Mouse (Mus musculus) hematopoietic stem cell, adult 5-6 weeks (primary cell): Measurements from ENCODE around the gene Synj2. TPM values are rescaled to one million over a fixed set of nuclear protein-coding genes. Genes with fewer than 3 reads are reported as not detected.
"Not testable (repeated sequence)": the region's sequence is repeated elsewhere in the genome, so short reads cannot be mapped to it uniquely, and the experiment has no call there.

Experiments
- ATAC-seq, 2 experiments: fragments of 125-278 bp in 1 of 2; replicated peaks in 1 of 2; 2 replicates each; pipeline ENCODE4 v1.8.0; 2016 to 2017; ENCODE audit warnings: inconsistent platforms in 2 of 2, mild to moderate bottlenecking in 2 of 2, moderate number of reproducible peaks in 2 of 2, low read depth in 1 of 2, moderate TSS enrichment in 1 of 2; ENCODE audit not compliant: low FRiP score in 2 of 2, poor library complexity in 2 of 2, severe bottlenecking in 2 of 2, insufficient read depth in 1 of 2, low TSS enrichment in 1 of 2
- total RNA-seq: library from RNA; stranded (forward); fragments of 172-1452, 232-1000 nt; gene quantifications from 2 replicates; pipeline ENCODE4 v1.2.3, GENCODE M21; 2017

Gene Synj2
- total RNA-seq, 1 experiment from 2014 or later, result 8.1 TPM

DNA sequence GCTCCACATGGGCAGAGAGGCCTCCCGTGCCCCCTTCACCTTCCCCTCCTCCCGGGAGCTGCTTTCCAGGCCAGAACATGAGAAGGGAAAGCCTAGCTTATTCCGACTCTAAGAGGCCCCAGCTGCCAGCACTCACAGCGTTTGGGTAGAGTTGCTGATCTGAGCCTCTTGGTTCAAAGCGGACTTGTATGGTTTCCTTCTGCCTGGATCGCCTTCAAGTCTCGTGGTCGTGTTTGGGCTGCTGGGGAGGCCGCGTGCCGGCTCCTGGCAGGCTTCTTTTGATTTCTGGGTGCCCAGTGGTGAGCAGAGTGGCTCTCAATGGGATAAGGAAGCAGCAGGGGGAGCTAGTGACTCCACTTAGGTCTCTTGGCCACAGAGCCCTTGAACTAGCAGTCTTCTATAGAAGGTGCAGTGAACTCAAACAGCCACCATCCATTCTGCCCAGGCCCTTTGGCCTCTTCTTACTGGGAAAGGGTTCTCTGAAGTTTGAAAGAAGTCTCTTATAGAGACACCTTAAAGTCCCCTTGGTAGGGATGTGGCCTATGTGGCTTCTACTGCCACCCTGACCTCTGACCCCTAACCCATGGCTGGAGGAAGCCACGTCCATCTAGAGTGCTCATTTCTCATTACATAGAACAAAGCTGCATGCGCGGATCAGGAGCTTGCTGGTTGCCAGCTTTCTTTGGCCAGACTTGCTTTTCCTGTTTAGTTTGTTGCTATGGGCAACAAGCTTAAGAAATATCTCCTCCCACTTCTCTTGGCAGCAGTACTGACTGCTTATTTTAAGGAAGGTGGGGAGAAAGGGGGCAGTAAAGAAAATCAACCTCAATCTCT lies 64.8 kb downstream of the Synj2 start:
- peak; percentile 50 to 55 for ATAC-seq

DNA sequence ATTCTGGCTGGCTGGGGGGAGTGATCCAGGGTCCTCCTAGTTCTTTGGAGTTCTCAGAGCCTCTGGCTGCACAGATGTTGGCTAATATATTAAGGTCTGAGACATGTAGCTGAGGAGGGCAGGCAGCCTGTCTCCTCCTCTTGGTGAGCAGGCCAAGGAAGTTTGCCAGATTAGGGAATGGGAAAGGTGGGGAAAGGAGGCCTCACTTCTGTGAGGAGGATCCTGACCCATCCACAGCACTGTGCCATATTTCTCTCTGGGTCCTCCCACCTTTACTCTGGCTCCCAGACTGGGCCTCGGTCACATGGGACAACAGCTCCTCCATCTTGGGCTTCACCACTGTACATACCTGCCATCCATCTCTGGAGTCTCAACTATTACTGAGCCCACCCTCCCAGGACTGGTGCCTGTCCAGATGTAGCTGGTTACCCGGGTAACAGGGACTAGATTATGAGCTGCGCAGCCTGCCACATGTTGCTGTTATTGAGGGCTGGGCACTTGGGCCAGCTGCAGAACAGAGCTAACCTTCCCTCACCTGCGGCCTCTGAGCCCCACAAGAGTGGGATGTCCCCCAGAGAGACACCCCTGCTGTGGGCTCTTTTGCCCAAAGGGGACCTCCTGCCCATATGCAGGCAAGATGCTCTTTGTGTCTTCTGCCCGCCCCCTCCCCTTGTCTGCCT lies 66.2 kb downstream of the Synj2 start:
- ATAC-seq, result no peak

DNA sequence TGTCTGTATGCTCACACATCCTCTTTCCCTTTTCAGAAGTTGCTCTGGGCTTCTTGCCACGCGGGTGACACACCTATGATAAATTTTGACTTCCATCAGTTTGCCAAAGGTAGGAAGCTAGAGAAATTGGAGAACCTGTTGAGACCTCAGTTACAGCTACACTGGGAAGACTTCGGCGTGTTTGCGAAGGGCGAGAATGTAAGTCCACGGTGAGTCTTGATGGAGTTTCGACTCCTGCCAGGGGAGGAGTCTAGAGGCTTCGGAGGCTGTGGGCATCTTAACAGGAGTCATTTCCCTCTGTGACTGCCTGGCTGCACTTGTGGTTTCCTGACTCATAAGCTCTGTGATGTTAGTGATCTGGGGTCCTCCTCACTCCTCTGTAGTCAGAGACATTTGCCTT lies 66.8 kb downstream of the Synj2 start:
- ATAC-seq, result peak; percentile 72 to 82

DNA sequence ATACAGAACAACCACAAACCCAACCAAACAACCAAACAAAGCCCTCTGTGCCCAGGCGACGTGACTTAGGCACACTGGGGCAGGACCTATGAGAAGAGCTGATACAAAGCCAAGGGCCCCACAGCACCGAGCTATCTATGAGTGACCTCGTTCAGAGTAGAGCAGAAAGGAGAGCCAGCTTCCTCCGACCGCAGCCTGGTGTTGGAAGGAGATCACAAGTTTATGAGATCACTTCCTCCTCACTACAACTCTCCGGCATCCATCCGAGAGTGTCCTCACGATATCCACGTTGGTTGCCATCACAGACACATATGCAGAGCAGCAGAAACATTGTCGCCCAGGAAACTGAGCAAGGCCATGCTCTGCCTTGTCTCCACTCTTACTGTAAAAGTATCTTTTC lies 67.5 kb downstream of the Synj2 start:
- peak; percentile 51 to 75 for ATAC-seq

DNA sequence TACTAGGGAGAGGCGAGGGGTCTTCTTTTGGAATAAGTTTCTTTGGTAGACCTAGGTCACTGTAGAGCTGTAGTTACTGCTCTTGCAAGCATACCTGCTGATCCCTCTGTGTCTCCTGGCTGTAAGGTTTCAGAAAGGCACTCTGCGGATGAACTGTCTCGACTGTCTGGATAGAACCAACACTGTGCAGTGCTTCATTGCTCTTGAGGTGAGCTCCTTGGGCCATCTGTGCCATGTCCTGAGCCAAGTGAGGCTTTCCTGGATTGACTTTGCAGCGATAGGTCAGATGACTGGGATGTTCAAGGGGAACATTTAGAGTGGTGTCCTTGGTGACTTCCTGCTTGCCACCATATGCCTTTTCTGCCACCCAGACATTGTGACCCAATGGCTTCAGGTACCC lies 68.5 kb downstream of the Synj2 start:
- ATAC-seq, result no peak

DNA sequence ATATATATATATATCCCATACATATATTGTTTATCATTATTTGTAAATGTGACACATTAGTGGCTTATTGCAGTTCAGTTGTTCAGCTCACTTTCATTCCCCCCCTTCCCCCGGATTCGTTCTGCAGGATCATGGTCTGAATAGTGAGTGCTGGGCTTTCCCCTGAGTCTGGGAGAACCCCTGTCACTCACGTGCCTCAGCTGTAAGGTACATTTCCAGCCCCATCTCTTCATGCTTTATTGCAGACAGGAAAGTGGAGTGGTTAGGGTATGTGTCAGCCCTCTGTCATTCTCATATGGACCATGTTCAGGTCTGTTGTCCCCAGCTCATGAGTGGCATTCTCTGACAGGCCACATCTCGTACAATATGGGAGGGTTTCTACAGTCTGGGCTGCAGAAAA lies 72.0 kb downstream of the Synj2 start:
- no peak for ATAC-seq

DNA sequence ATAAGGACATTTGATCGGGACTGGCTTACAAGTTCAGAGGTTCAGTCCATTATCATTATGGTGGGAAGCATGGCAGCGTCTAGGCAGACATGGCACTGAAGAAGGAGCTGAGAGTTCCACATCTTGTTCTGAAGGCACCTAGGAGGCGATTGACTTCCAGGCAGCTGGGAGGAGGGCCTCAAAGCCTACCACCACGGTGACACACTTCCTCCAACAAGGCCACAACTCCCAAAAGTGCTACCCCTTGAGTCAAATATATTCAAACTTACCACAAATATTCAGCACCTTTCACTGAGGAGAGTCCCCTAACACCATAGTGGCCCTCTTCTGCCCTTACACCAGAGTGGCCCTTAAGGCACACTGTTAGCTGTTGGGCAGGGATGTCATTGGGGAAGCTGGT lies 73.9 kb downstream of the Synj2 start:
- no peak for ATAC-seq

DNA sequence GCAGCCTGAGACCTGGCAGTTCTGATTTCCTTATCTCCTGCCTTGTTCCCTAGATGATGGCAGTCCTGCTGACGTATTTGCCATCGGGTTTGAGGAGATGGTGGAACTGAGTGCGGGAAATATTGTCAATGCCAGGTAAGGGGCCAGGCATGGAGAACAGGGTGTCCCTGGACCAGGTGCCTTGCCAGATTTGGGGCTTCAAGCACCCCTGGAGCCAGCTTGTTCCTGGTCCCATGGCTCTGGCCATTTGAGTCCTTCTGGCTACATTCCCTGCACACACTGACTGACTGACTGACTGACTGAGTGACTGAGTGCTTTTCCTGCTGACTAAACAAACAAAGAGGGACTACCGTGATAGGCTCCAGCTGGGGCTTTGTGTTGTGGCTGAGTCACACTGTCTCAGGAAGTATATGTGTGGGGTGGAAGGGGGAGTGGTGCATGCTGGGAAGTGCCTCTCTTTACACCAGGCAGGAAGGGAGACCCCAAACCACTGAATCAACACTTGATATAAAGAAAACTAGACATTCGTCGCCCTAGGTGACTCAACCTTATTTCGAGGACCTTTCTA lies 75.2 kb downstream of the Synj2 start:
- peak; percentile 67 to 76 for ATAC-seq

DNA sequence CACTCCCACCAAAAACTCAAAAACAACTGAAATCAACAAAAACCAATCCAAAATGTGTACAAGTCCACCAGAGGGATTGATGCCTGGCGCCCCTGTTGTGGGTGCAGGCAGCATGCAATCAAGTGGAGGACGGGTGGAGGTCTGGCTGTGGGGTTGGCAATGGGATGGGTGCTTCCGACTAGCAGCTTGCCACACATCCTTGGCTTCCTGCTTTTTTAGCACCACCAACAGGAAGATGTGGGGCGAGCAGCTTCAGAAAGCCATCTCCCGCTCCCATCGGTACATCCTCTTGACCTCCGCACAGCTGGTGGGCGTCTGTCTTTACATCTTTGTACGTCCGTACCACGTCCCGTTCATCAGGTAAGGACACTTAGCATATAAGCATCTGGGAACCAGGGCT lies 76.2 kb downstream of the Synj2 start:
- peak in 1 of 2 experiments; percentile 42; a peak in 2 of 4 replicates for ATAC-seq

DNA sequence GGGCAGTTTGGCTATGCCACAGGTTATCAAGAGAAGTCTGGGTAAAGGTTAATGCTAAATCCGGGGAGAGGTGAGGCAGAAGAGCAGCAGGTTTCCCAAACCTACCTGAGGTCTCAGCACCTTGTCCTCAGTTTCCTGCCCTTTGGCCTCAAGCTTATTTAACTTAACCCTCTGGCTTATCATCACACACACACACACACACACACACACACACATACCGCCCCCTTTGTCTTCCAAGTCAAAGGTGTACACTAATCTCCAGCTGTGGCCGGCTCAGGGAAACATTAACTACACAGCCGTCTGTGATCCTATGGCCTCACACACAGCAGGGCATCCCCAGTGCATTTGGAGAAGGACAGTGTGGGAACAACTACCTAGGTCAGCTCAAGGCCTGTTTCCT lies 77.3 kb downstream of the Synj2 start:
- ATAC-seq, result no peak

DNA sequence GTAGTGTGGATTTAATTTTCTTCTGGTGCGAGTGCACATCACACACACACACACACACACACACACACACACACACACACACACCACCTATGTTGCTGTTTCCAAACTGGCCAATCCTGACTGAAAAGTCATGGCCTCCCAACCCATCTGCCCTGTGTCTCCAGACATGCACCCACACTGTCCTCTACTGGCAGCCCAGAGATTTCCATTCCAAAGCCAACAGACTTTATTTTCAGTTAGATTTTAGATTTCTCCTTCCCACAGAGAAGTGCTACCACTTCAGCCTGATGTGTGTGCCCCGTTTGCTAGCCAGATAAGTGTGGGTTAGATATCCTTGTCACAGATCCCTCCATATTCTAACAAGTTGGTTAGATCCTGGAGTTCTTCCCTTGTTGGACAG lies 78.7 kb downstream of the Synj2 start:
- ATAC-seq, result peak; percentile 33 to 72; a peak in 3 of 4 replicates

DNA sequence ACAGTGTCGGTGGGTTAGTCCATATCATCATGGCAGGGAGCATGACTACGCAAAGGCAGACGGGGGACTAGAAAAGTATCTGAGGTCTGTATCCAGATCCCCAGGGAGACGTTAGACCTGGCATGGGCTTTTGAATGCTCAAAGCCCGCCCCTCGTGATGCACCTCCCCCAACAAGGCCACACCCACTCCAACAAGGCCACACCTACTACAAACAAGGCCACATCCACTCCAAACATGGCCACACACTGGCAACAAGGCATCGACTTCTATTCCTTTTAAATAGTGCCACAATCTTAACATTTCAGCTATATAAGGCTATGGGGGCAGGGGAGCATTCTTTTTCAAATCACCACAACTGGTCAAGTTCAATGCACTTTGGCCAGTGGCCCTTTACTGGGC lies 79.6 kb downstream of the Synj2 start:
- no peak for ATAC-seq

DNA sequence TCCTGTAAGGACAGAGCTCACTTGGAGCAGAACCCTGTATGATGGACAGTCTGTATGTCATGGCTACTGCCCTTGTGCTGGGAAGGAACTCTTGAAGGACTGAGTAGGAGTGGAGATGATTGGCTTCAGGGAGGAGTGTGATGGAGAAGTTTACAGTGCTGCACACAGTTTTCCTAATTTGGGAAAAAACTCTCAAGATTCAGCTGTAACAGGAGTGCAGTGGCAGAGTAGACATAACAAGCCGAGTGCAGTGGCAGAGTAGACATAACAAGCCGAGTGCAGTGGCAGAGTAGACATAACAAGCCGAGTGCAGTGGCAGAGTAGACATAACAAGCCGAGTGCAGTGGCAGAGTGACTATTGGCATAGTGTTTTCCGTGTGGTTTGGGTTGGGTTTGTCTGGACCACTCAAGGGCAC lies 80.3 kb downstream of the Synj2 start:
- not testable (repeated sequence) for ATAC-seq

DNA sequence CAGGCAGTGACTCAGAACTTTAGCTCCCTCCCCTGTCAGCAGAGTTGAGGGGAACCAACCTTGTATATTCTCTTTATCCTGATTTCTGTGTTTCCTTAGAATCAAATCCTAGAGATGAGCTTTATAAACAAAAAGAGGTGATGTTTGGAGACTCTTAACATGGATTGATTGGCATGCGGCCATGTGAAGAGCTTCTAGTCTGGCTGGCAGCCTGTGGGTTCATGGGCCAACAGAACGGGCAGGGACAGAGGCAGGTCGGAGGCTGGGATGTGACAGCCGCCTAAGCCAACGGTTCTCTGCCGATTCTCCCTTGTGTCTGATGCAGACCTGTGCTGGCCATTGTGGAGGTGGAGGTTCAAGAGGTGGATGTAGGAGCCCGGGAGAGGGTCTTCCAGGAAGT lies 84.8 kb downstream of the Synj2 start:
- ATAC-seq, result no peak

DNA sequence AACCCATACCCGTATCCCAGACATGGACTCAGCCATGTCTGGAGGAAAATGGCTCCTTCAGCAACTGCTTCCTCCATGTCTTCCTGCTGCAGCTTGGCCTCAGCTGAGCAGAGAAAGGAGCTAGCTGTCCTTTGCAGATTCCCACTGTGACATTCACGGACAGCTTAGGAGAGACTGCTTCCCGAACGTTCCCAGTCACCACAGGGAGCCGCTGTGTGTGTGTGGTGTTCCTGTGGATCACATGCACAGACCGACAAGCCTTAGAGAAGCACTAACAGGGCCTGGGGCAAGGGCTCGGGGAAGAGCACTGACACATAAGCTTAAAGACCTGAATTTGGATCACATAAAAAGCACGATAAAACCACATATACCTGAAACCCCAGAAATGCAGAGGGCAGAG lies 94.6 kb downstream of the Synj2 start:
- no peak for ATAC-seq

DNA sequence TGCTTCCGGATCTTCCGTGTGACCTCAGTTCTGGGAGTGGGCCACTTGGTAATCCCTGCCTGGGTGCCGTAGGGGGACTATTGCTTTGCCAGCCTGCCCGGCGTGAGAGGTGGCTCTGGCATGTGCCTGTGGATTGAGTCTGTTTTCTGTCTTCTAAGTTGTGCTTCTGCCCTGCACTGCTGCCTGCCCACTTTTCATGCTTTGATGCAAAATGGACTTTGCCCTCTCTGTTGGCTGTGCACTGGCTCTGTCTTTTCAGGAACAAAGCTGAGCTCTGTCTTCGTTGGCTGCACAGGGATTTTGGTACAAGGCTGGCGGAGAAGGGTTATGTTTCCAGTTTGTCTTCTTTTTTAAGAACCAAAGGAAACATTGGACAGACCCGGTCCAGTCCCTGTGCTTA lies 95.4 kb downstream of the Synj2 start:
- ATAC-seq, result no peak

DNA sequence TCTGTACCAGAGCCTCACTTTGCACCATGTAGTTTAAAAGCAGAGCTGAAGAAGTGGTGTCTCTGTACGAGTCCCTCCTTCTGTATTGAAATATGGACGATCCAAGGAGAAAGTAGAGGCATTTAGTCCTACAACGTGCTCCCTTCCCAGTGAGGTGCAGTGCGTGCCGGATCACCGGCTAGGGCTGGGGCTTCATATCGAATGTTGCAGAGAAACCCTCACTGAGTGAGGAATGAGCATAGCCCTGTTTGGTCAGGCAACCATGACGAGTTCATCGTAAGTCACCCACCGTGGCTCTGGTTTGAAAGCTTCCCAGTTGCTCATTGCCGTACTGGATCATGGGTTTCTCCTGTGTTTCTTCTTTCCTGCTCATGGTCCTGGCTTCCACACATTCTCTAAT lies 95.8 kb downstream of the Synj2 start:
- no peak for ATAC-seq

DNA sequence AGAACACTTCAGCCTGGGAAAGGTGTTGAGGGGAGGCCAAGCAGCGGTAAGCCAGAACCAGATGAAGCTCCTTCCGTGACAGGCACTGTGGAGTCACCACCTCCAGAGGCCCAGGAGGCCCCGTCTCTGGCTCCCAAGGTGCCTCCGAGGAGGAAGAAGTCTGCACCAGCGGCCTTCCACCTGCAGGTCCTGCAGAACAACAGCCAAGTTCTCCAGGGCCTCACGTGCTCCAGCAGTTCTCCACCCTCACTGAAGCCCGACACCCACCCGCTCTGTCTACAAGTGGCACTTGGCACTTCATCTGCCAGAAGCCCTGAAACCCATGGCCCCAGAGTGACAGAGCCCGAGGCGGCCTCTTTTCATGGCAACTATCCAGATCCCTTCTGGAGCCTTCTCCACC lies 96.4 kb downstream of the Synj2 start:
- no peak for ATAC-seq
